Mouse (Mus musculus): ENCODE data around the gene Olfr653.

DNA sequence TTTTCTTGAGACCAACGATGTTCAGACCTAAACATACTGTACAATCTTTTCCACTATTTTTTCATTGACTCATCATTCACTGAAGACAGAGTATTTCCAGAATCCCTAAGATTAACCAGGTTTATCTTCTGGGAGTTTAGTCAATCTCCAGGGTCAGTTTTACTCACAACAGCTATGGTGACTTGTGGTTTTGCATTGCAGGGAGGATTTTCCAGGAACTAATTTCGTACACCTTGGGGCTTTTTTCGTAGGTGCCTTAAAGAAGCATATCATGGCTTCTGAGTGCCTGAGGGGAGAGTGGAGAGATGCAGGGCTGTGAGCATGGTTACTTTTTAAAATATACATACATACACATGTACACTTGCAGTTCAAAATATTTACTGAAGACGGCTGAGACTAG, 9.6 kb downstream of the Olfr653 start, which contains the start of gene Olfr654:
- TF ChIP-seq CTCF (IDR thresholded peaks at IDR 0.05; ENCODE audit: insufficient read depth, low read length) = no peak
- TF ChIP-seq POLR2A (IDR thresholded peaks at IDR 0.05; ENCODE audit: borderline replicate concordance, extremely low read depth, low read depth, low read length) = no peak
